Mouse (Mus musculus): ENCODE measurements around the gene Scand1. TPM values are rescaled to one million over a fixed set of nuclear protein-coding genes. Genes with fewer than 3 reads are reported as not detected.
A peak's percentile ranks its signal among the peaks of the same experiment; 100 is the strongest.

The Scand1 gene
- 10 to 100 TPM; 61.0 to 61.2 TPM for total RNA-seq (2021)
- long read RNA-seq, experiment 1, transcript Scand1-201 (2 exons, 759 nt): major isoform, 56 of 102 reads
- long read RNA-seq, experiment 1, partial matches to known transcripts: 0 of 102 reads
- long read RNA-seq, experiment 1, other reads (novel, unspliced or antisense): 46 of 102 reads
- long read RNA-seq, experiment 2, transcript Scand1-201 (2 exons, 759 nt): major isoform, 44 of 98 reads
- long read RNA-seq, experiment 2, partial matches to known transcripts: 0 of 98 reads
- long read RNA-seq, experiment 2, other reads (novel, unspliced or antisense): 54 of 98 reads

- intact Hi-C loops (cut with DNase I): loop anchor here (5.0 kb wide), 1 partner anchor 80 kb away; no protein-coding TSS in a partner anchor
Observed at GRCm38 (mm10) chr2:156312297-156312897, at the start of gene Scand1, which contains the start of gene Cnbd2. Gene Scand1, minus strand, starts transcription at chr2:156312704. Gene Cnbd2, plus strand, starts transcription at chr2:156312299.

GRCm38 (mm10) chr2:156356031-156356430 lies 43.5 kb upstream of the Scand1 start:
- TF ChIP-seq CTCF (IDR thresholded peaks at IDR 0.05): no peak
- H3K27ac ChIP-seq: no peak overlapping the region
- intact Hi-C loops (cut with DNase I): no loop called here
- no peak overlapping the region for H3K4me3 ChIP-seq
- DNase-seq: peak; percentile 34

More at GRCm38 (mm10) chr2:156312297-156312897, at the start of gene Scand1, which contains the start of gene Cnbd2:
- peak within 1 kb of the TSS; percentile 91 for H3K27ac ChIP-seq
- peak; percentile 18; the same call in 1 of the 2 replicates for TF ChIP-seq CTCF (IDR thresholded peaks at IDR 0.05)
- peak; percentile 87 for DNase-seq
- H3K4me3 ChIP-seq: peak within 1 kb of the TSS; percentile 95

- no peak overlapping the region for H3K27ac ChIP-seq
- H3K4me3 ChIP-seq: no peak overlapping the region
- intact Hi-C loops (cut with DNase I): no loop called here
Observed at GRCm38 (mm10) chr2:156353265-156353692, 40.8 kb upstream of the Scand1 start.

GRCm38 (mm10) chr2:156352413-156353165 lies 40.1 kb upstream of the Scand1 start:
- H3K27ac ChIP-seq: no peak overlapping the region
- DNase-seq: no peak
- no peak overlapping the region for H3K4me3 ChIP-seq
- intact Hi-C loops (cut with DNase I): no loop called here
- peak; percentile 46 for TF ChIP-seq CTCF (IDR thresholded peaks at IDR 0.05)

More at GRCm38 (mm10) chr2:156353265-156353692, 40.8 kb upstream of the Scand1 start:
- peak; percentile 61 for DNase-seq
- TF ChIP-seq CTCF (IDR thresholded peaks at IDR 0.05): no peak

GRCm38 (mm10) chr2:156351243-156351642 lies 38.7 kb upstream of the Scand1 start:
- no peak for DNase-seq
- intact Hi-C loops (cut with DNase I): no loop called here
- TF ChIP-seq CTCF (IDR thresholded peaks at IDR 0.05): peak; percentile 33; the same call in 1 of the 2 replicates
- H3K27ac ChIP-seq: no peak overlapping the region
- H3K4me3 ChIP-seq: no peak overlapping the region

- intact Hi-C loops (cut with DNase I): no loop called here
- Histone ChIP-seq H3K27ac (no peak overlapping the region), H3K4me3 (no peak overlapping the region)
- no peak for TF ChIP-seq CTCF (IDR thresholded peaks at IDR 0.05)
- DNase-seq: no peak
Observed at GRCm38 (mm10) chr2:156349286-156349848, 36.9 kb upstream of the Scand1 start.

GRCm38 (mm10) chr2:156348812-156349211 lies 36.3 kb upstream of the Scand1 start:
- Histone ChIP-seq H3K4me3 (no peak overlapping the region), H3K27ac (no peak overlapping the region)
- no peak for DNase-seq
- no peak for TF ChIP-seq CTCF (IDR thresholded peaks at IDR 0.05)
- intact Hi-C loops (cut with DNase I): no loop called here

GRCm38 (mm10) chr2:156344775-156345532 lies 32.5 kb upstream of the Scand1 start:
- intact Hi-C loops (cut with DNase I): loop anchor here (2.0 to 5.0 kb wide), 3 partner anchors 116 to 362 kb away; no protein-coding TSS in a partner anchor
- DNase-seq: peak; percentile 30
- TF ChIP-seq CTCF (IDR thresholded peaks at IDR 0.05): peak; percentile 67

GRCm38 (mm10) chr2:156340078-156340477 lies 27.6 kb upstream of the Scand1 start:
- intact Hi-C loops (cut with DNase I): loop anchor here (5.0 kb wide), 2 partner anchors 177 to 367 kb away; no protein-coding TSS in a partner anchor
- no peak for TF ChIP-seq CTCF (IDR thresholded peaks at IDR 0.05)
- DNase-seq: no peak
- Histone ChIP-seq H3K27ac (no peak overlapping the region), H3K4me3 (no peak overlapping the region)

More at GRCm38 (mm10) chr2:156344775-156345532, 32.5 kb upstream of the Scand1 start:
- Histone ChIP-seq H3K4me3 (peak overlapping the region; percentile 23; the same call in 1 of the 2 replicates), H3K27ac (no peak overlapping the region)

- H3K4me3 ChIP-seq: no peak overlapping the region
- TF ChIP-seq CTCF (IDR thresholded peaks at IDR 0.05): no peak
- H3K27ac ChIP-seq: no peak overlapping the region
- no peak for DNase-seq
- intact Hi-C loops (cut with DNase I): no loop called here
Observed at GRCm38 (mm10) chr2:156331446-156331965, 19.0 kb upstream of the Scand1 start.

- no peak for TF ChIP-seq CTCF (IDR thresholded peaks at IDR 0.05)
- DNase-seq: no peak
- Histone ChIP-seq H3K27ac (no peak overlapping the region), H3K4me3 (no peak overlapping the region)
- intact Hi-C loops (cut with DNase I): no loop called here
Observed at GRCm38 (mm10) chr2:156330681-156331080, 18.2 kb upstream of the Scand1 start.

All from gastrocnemius, adult 2 months (tissue).